Mouse (Mus musculus): ENCODE results near the gene Brd3.
A peak's percentile ranks its signal among the peaks of the same experiment; 100 is the strongest.

Brd3 gene

DNA sequence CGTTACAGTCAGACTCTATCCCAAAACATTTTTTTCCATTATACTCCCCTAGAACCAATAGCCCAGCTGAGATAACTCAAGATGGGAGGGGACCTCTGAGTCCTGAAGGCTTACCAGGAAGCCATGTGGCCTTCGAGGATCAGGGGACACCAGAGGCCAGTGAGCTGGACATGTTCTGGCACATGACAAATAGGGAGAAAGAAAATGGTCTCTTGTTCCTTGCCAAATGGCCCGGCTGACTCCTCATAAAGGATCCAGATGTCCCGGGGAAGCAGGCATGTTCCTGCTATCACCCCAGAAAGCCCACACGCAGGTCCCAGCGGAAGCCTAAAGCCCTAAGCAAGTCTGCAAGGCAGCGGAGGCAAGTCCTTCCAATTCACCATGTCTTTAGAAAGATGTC is 83.9 kb downstream of the Brd3 start:
- no peak for DNase-seq

DNA sequence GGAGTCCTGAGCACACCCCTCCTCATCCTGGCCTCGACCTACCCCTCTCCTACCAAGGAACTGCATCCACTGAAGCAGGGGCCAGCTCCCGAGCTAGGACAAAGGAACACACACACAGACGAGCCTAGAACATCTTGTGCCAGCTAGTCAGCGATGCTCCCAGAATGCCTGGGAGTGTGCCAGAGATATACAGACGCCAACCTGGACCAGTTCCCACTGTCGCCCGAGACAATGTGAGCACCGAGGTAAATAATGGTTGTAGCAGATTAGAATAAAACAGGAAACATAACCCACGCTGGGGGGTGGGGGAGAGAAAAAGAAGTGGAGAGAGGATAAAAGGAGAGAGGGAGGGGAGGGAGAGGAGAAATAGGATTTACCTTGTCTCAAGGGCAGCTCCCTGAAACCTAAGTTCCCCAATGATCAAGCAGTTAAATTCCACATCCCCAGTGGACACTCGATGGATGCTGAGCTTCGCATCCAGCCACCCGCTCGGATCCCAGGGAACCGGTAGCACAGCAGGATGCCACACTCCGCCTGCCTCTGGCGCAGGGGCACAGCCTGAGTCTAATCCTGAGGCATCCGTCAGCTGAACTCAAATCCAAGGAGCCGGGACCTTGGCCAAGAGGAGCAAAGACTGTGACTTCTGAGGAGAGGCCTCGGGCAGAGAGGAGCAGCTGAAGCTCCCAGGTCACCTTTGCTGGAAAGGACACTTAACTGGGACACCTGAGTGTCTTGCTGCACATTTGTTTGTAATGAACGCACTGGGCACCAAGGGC is 86.0 kb downstream of the Brd3 start:
- peak; percentile 60 for DNase-seq

- DNase-seq = no peak
Measured at GRCm38 (mm10) chr2:27418577-27419070, 88.8 kb downstream of the Brd3 start.

GRCm38 (mm10) chr2:27417648-27418153 is 89.8 kb downstream of the Brd3 start:
- DNase-seq = no peak

DNA sequence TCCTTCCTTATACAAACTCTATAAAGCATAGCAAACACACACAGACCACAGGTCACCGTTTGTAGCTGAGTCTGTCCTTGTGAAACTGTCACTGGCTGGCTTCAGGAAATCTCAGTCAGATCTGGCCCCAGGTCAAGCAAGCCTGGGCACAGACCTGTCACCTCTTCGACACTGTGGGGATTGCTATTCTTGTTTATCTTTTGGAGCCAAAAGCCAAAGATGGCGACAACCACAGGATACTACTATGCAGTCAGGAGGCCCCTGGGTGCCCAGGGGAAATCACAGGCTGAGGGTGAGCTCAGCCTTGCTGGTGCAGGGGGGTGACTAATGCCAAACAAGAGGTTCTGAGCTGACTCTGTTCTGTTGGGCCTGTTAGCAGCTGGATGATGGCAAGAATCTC is 91.0 kb downstream of the Brd3 start:
- no peak for DNase-seq

DNA sequence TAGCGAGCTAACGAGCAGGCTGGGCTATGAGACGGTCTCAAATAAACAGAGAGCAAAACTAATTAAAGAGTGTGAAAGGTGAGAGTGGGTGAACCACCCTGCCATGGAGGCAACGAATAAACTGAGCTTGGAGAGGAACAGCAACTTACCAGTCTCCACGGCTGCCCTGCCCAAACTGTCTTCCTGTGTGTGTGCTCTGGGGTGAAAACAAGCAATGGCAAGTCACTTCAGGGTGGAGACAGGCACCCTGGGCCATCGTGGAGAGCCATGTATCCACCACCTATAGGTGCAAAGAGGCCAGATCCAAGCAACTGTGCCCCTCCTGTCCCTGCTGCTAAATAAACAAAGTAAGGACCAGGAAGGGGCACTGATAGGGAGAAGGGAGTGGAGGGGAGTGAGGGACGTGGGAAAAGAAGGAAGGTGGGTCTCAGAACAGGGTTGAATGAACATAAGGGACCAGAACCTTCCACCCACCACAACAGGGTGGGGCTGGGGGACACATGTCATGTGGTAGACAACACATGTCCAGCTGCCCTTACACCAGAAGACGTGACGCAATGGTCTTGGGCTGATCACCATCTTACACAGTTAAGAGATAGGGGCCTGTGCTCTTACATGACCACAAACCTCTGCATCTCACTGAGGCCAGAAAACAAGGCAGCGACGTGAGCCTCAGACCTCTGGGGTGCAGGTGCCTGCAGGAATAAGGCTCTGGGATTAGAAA is 92.2 kb downstream of the Brd3 start:
- DNase-seq = no peak

GRCm38 (mm10) chr2:27413936-27414657 is 93.4 kb downstream of the Brd3 start:
- no peak for DNase-seq

DNA sequence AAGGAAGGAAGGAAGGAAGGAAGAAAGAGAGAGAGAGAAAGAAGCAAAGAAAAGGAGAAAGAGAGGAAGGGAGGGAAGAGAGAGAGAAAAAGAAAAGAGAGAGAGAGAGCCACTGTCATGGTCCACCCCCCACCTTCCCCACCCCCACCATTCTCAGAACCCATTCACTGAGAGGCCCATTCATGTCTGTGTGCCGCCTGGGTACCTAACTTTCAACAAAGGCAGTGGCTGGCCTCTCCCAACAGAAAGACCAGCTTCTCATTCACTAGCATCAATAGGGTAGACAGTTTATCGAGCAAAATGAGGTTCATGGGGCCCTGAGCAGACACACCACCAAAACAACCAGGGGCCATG is 93.9 kb downstream of the Brd3 start:
- DNase-seq = no peak

DNA sequence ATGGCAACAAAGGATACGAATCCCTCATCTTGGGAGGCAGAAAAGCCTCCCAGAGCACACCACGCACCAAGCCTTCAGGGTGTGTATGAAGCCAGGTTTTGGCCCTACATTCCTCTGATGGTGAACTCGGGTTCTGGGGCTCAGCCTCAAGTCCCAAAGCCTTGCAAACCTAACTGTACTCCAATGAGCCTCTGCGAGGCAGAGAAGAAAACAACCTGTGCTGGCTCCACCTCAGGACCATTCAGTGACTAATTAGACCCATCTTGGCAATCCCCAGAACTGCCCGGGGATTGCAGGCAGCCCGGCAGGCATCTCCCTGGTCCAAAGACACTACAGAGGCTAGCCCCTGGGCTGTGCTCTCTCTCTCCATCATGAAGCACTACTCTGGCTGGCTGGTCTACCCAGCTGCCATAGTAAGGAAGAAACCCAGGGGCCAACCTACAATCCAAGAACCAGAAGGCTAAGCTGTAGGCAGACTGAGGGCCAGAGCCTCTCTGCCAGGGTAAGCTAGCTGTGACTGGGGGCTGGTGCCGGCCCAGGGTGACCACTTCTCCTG is 95.1 kb downstream of the Brd3 start:
- no peak for DNase-seq

DNA sequence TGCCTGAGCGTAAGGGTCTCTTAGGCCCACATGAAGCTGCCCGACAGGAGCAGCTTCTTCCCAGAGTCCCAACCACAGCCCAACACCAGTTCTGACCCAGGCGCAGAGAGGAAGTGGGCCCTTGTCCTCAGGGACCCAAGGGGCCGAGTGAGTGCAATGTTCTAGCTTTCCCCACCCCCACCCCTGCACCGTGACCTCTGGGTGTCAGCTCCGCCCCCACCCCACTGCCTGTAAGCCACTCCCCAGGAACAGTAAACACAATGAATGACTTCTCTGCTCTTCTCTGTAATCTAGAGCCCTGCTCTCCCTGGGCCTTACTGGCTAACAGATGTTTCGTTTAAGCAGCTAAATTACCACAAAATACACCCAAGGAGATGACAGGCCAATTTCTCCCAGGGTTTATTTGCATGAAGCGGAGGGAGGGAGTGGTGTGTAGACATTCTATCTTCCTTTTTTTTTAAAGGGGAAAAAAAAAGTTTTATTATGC is 95.7 kb downstream of the Brd3 start:
- DNase-seq = no peak

DNA sequence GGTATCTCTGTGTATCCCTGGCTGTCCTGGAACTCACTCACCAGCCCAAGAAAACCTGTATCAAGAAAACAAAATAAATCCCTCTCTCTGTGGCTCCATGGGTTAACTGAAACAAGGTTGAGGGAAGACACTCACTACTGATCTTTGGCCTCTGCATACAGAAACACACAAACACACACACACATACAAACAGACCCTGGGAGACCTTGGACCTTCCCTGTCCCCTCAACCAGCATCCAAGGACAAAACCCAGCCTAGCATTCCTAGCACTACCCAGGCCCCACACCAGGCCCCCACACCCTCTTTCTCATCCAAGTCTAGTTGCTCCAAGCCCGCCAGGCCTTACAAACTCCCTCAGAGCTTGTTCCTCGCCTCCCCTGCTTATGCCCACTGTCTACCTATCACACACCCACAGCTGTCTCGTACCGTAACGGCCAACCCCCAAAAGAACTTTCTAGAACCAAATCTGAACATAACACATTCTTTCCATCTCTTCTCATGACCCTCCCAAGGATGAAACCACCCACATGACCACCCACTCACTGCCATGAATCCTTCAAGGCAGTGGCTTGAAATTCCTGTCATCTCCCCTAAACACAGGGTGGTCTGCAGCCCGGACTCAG is 96.8 kb downstream of the Brd3 start:
- DNase-seq = no peak

DNA sequence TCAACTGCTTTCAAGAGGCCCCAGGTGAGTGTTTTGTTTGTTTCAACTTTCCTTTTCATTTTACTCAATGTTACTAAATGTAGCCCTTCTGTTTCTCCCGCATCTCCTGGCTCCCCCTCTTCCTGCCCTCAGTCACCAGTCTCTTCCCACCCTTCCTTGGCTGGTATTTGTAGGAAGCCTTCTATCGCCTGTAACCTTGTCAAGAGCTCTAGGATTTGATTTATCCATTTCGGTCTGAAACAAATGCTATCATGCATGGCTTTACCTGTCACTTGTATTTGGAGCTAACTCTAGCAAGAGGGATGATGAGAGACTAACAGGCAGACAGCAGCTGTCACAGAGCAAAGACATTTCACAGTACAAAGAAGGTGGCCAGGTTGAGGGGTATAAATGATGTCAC is 99.3 kb downstream of the Brd3 start:
- no peak for DNase-seq

DNA sequence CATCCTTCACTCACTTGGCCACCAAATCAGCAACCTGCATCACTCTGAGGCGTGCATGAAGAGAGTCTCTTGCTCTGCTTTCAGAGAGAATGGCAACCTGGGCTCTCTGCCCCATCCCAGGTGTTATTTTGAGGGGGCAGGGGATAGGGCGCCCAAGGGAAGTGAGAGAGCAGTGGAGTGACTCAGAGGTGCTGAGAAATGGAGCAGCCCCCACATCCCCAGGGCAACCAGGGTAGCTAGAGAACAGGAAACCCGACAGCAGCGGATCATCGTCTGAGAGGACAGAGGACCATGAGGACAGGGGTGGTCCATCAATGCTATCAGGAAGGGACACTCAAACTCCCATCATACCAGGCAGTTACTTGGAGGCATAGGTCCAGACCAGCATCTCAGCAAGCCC is 100.5 kb downstream of the Brd3 start:
- no peak for DNase-seq

DNA sequence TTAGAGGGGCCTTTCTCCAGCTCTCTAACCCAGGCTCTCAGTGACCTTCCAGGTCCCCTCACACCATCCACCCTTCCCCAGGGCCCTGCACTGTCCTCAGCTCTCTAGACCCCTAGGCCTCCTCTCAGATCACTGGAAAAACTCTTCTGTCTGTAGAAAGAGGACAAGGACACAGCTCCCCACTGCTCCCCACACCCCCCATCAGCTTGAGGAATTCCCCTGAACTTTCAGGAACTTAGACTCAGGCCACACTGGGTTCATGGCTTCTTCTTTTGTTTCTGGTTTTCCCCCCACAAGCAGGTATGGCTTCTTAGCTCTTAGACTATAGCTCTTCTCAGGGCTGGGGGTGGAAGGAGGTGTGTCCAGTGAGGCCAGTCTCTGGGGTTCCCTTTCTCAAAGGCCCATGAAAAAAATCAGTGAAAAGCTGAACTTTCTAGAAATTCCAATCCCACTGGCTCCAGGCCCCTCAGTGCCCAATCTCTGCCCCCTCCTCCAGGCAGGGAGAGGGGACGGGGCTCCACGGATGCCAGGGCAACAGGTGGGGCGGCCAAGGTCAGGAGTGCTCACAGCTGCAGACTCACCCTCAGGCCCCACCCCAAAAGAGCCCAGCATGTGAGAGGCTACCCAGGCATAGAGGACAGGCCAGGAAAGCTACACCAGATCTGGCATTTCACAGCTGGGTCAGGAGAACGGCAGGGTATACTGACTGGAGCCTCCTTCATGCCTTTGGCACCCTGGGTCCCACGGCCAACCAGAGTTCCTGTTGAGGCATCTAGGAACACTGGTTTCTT is 102.2 kb downstream of the Brd3 start:
- no peak for DNase-seq

GRCm38 (mm10) chr2:27404375-27405093 is 102.9 kb downstream of the Brd3 start:
- DNase-seq = no peak

- DNase-seq = no peak
Measured at GRCm38 (mm10) chr2:27401544-27401943, 105.9 kb downstream of the Brd3 start.

- no peak for DNase-seq
Measured at GRCm38 (mm10) chr2:27400083-27400482, 107.4 kb downstream of the Brd3 start.

DNA sequence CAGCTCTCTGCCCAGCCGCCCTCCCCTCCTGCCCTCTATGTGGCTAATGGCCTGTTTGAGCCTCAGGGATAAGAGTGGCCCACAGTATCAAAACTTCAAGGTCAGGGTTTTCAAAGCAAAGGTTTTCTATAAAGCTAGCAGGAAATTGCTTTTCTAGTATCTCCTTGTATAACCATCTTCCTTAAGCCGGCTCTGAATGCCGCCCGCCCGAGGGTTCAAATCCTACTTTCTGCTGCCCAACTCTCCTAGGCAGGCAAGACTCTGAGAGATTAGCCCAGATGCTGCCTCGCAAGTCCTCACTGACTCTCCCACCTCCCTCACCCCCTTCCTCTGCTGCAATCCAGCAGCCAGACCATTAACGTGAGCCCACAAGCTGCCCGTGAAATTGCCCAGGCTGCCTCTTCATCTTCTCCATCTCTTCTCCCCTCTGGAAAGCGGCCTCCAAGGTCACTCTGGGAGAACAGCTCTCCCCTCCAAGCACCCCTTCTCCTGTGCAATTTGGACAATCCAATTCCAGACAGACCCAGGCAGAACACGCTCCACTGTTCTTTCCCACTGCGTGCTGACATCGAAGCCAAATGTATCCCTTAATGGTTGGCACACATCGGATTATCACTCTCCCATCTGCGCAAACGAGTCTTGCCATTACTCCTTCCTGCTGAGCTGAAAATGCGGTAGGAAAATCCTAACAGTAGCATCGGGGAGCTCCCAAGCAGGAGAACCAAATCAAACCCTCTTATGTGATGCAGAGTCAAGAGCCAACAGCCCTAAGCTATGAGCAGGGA is 110.6 kb downstream of the Brd3 start:
- DNase-seq = no peak
